Mouse (Mus musculus) liver, adult 10 weeks (tissue): Measurements from ENCODE around the gene Ccdc70. TPM values are rescaled to one million over a fixed set of nuclear protein-coding genes. Genes with fewer than 3 reads are reported as not detected.

Experiments
- polyA plus RNA-seq: library from polyadenylated mRNA; stranded (reverse); fragments of 350-450 nt; fragmentation: Illumina TruSeq; extraction: RNeasy Lipid Tissue Mini Kit (QIAGEN cat#74804); gene quantifications from one replicate; pipeline ENCODE4 v1.2.3, GENCODE M21; 2014; ENCODE audit warnings: low read depth, low replicate concordance

Ccdc70 gene
- polyA plus RNA-seq: not detected

DNA sequence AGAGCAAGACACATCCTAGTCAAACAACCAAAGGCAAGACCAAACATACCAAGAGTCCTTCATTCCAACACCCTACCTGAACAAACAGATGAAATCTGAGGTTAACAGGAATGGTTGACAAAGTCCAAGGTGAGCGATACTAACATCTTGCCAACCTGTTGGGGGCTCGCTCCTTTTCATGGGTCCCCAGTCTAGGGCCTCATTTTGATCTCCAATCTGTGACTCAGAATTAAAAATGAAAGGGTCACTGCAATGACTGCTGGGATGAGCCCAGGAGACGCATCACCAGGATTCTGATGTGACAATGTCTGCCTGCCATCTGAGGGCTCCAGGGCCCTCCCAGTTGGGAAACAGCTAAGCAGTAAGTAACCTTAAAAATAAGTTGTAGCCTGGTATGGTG lies at the start of gene Ccdc70:
TSS of gene Ccdc70 (plus strand) at position 301 of the 400 bp plus-strand sequence.

GRCm38 (mm10) chr8:21932610-21933009 lies 37.0 kb upstream of the Ccdc70 start, which contains the start of gene Defb15:
Defb15 (minus strand) TSS chr8:21932710.

GRCm38 (mm10) chr8:21938052-21938451 lies 31.5 kb upstream of the Ccdc70 start, which contains the start of gene Defb35:
Defb35 (plus strand) TSS chr8:21938352.

GRCm38 (mm10) chr8:21946462-21946861 lies 23.1 kb upstream of the Ccdc70 start, which contains the start of gene Defb13:
Defb13 (plus strand) TSS chr8:21946762.

DNA sequence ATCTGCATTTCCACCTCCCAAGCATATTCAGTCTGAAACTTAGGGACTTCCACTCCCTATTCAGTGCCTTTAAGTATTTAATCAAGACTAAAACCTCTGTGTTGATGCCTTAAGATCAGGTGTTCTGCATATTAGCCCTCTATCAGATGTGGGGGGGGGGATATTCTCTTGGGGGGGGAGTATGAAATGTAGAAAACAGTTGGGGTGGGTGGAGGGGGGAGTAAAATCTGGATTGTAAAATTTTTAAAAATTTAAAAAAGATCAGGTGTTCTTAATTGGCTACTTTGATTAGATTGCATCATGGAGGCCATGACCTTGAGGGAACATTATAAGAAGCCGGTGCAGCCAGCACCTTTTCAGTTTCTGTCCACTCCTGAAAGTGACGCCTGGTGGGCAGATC lies 11.2 kb upstream of the Ccdc70 start, which contains the start of gene Fam90a1a:
TSS of gene Fam90a1a (plus strand) at position 301 of the 400 bp plus-strand sequence.

Other genes with a start within 250 kb of the Ccdc70 start
- not detected for gene Defa24, start 235.3 kb upstream of the Ccdc70 start, polyA plus RNA-seq
- not detected for gene Defb50, start 146.2 kb upstream of the Ccdc70 start, polyA plus RNA-seq
- not detected for gene Defb2, start 129.8 kb upstream of the Ccdc70 start, polyA plus RNA-seq
- not detected for gene Defb10, start 110.9 kb upstream of the Ccdc70 start, polyA plus RNA-seq
- gene Defb9, start 84.4 kb upstream of the Ccdc70 start, polyA plus RNA-seq: not detected
- gene Defb11, start 63.4 kb upstream of the Ccdc70 start, polyA plus RNA-seq: not detected
- not detected for gene Defb15, start 37.1 kb upstream of the Ccdc70 start, polyA plus RNA-seq
- not detected for gene Defb35, start 31.4 kb upstream of the Ccdc70 start, polyA plus RNA-seq
- gene Defb13, start 23.0 kb upstream of the Ccdc70 start, polyA plus RNA-seq: not detected
- gene Fam90a1a, start 11.1 kb upstream of the Ccdc70 start, polyA plus RNA-seq: not detected
- gene Atp7b, start 90.5 kb downstream of the Ccdc70 start, polyA plus RNA-seq: 2.8 TPM
- gene Alg11, start 90.9 kb downstream of the Ccdc70 start, polyA plus RNA-seq: 26.8 TPM
- gene Nek5, start 155.3 kb downstream of the Ccdc70 start, polyA plus RNA-seq: 0.56 TPM
- 1.1 TPM for gene Nek3, start 196.7 kb downstream of the Ccdc70 start, polyA plus RNA-seq
- gene Ckap2, start 216.0 kb downstream of the Ccdc70 start, polyA plus RNA-seq: not detected
- gene Vps36, start 223.0 kb downstream of the Ccdc70 start, polyA plus RNA-seq: 19.4 TPM